16 mouse cellular contexts compared by ENCODE assay signal in genomic region chr14:55339036-55339614, GRCm38 (mm10).
A peak's percentile ranks its signal among the peaks of the same experiment; 100 is the strongest.
DNase-seq lines count a peak whose midpoint lies in the region; ATAC-seq and TF ChIP-seq lines count a peak whose summit lies in the region.
"Had no signal": no experiment of that assay in that cellular context is flagged by ENCODE, and none has a peak within 500 bp of the region (broad histone marks: within the 10 kb centered on the region; RNA-seq: fewer than 3 reads in every experiment).

No protein-coding gene starts in this region.

- WGBS in heart, embryonic 10.5 days: 63% methylated on average over 9 of the region's 9 CpGs
- 45% methylated on average over 9 of the region's 9 CpGs for WGBS in lung, postnatal 0 days
- 21% methylated on average over 9 of the region's 9 CpGs for WGBS in liver, embryonic 14.5 days (ENCODE audit: insufficient replicate concordance)

- H3K4me2 ChIP-seq in lung, postnatal 0 days (replicated peaks; ENCODE audit: low read depth, low read length): no peak overlapping the region
- peak overlapping the region; percentile 29 for H3K4me2 ChIP-seq in liver, embryonic 14.5 days (ENCODE audit: low read depth)
- H3K4me2 ChIP-seq: neural tube, embryonic 13.5 days had no signal

- no peaks in the 10 kb centered on the region for H3K27me3 ChIP-seq in heart, embryonic 10.5 days (ENCODE audit: insufficient read depth, poor library complexity, severe bottlenecking)
- no peaks in the 10 kb centered on the region for H3K27me3 ChIP-seq in lung, postnatal 0 days (replicated peaks; ENCODE audit: insufficient read depth, low read length)
- no peaks in the 10 kb centered on the region for H3K27me3 ChIP-seq in liver, embryonic 14.5 days (ENCODE audit: control insufficient read depth, insufficient read depth, low read length)
- H3K27me3 ChIP-seq: neural tube, embryonic 13.5 days had no signal

- H3K36me3 ChIP-seq in heart, embryonic 10.5 days: no peaks in the 10 kb centered on the region
- H3K36me3 ChIP-seq in lung, postnatal 0 days (ENCODE audit: insufficient read depth, low read length): no peaks in the 10 kb centered on the region
- H3K36me3 ChIP-seq in liver, embryonic 14.5 days (replicated peaks; ENCODE audit: control insufficient read depth, insufficient read depth, low read depth): no peaks in the 10 kb centered on the region
- H3K36me3 ChIP-seq: neural tube, embryonic 13.5 days had no signal

- no peak for TF ChIP-seq CTCF in lung, postnatal 0 days (IDR thresholded peaks at IDR 0.05)
- TF ChIP-seq CTCF in liver, embryonic 14.5 days (IDR thresholded peaks at IDR 0.05; ENCODE audit: low read depth): no peak

- no peak for DNase-seq in heart, embryonic 10.5 days (ENCODE audit: low spot score)
- DNase-seq in heart, postnatal 10 days: no peak
- DNase-seq in lung, postnatal 0 days (ENCODE audit: low spot score): no peak
- no peak for DNase-seq in lung, postnatal 36 days
- DNase-seq in liver, embryonic 14.5 days (ENCODE audit: low read depth in 3 of 3, low spot score in 3 of 3): peak in 2 of 3 experiments; percentile 42
- no peak for DNase-seq in spleen, postnatal 14 days (ENCODE audit: low spot score in 2 of 2)
- no peak for DNase-seq in left cerebral cortex, postnatal 14 days (ENCODE audit: low spot score in 2 of 2)
- no peak for DNase-seq in right cerebral cortex, postnatal 36 days (ENCODE audit: low spot score in 2 of 2)
- DNase-seq: adrenal gland, adult 2 months; embryo, embryonic 11 days; kidney, postnatal 14 days; right cerebral cortex, postnatal 4 days; thymus, postnatal 4 days had no signal

- 0 out of 2 replicates have a peak overlapping the region, but pooled peaks have one; percentile 18 for H3K27ac ChIP-seq in heart, embryonic 10.5 days
- H3K27ac ChIP-seq in lung, postnatal 0 days (ENCODE audit: low read length): no peak overlapping the region
- no peak overlapping the region for H3K27ac ChIP-seq in liver, embryonic 14.5 days
- H3K27ac ChIP-seq: neural tube, embryonic 13.5 days had no signal

- 0 out of 2 replicates have a peak, but pooled peaks have one; percentile 18 for TF ChIP-seq EP300 in lung, postnatal 0 days (IDR thresholded peaks at IDR 0.05)
- peak; percentile 63 for TF ChIP-seq EP300 in liver, embryonic 14.5 days (IDR thresholded peaks at IDR 0.05; ENCODE audit: low read depth)

- intact Hi-C loops in heart, postnatal 10 days (cut with DNase I): no loop called here
- intact Hi-C loops in left cerebral cortex, postnatal 14 days (cut with DNase I): no loop called here

- H3K4me1 ChIP-seq in heart, embryonic 10.5 days: peaks cover 13% of the 10 kb centered on the region
- H3K4me1 ChIP-seq in lung, postnatal 0 days (ENCODE audit: insufficient read depth, low read depth, low read length): no peaks in the 10 kb centered on the region; the same call in 1 of the 2 replicates
- peaks cover 34 to 41% of the 10 kb centered on the region in 2 experiments for H3K4me1 ChIP-seq in liver, embryonic 14.5 days (replicated peaks; ENCODE audit: control insufficient read depth in 2 of 2, insufficient read depth in 2 of 2, low read length in 1 of 2)

- H3K9me3 ChIP-seq in heart, embryonic 10.5 days: no peaks in the 10 kb centered on the region
- H3K9me3 ChIP-seq in lung, postnatal 0 days (ENCODE audit: low read length): no peaks in the 10 kb centered on the region
- no peaks in the 10 kb centered on the region for H3K9me3 ChIP-seq in liver, embryonic 14.5 days (ENCODE audit: control insufficient read depth, low read length)
- H3K9me3 ChIP-seq: neural tube, embryonic 13.5 days had no signal

- no peak overlapping the region for H3K9ac ChIP-seq in lung, postnatal 0 days (replicated peaks; ENCODE audit: low read depth)
- peak overlapping the region; percentile 18; the same call in 1 of the 2 replicates for H3K9ac ChIP-seq in liver, embryonic 14.5 days (replicated peaks)
- H3K9ac ChIP-seq: neural tube, embryonic 13.5 days had no signal

- no peak overlapping the region for H3K4me3 ChIP-seq in heart, embryonic 10.5 days
- no peak overlapping the region for H3K4me3 ChIP-seq in lung, postnatal 0 days (ENCODE audit: low read depth, low read length)
- H3K4me3 ChIP-seq in liver, embryonic 14.5 days (ENCODE audit: insufficient read depth in 1 of 2, low read depth in 2 of 2, low read length in 2 of 2): no peak overlapping the region
- H3K4me3 ChIP-seq: neural tube, embryonic 13.5 days had no signal

- no peak for ATAC-seq in lung, postnatal 0 days
- peak; percentile 38; the same call in 1 of the 2 replicates for ATAC-seq in liver, embryonic 14.5 days (ENCODE audit: insufficient read depth)
- ATAC-seq: inflammation-experienced regulatory T-cells, adult 6 months; Patski had no signal

Comparison
In these comparisons a context has a peak if more than half of its experiments do, and no peak if none do; other contexts are left out.
1. DNase-seq: peak in liver, embryonic 14.5 days (2 of 3); none in heart, embryonic 10.5 days (single experiment), heart, postnatal 10 days (0 of 2), lung, postnatal 0 days (single experiment), lung, postnatal 36 days (single experiment), spleen, postnatal 14 days (0 of 2), left cerebral cortex, postnatal 14 days (0 of 2) and right cerebral cortex, postnatal 36 days (0 of 2).